Mouse (Mus musculus) c-Kit-positive CD71-positive TER-119-positive erythroid progenitor cells, embryonic 14.5 days (primary cell): Measurements from ENCODE around the gene Adamts16.

Experiments used
- DNase-seq: peaks from one replicate; pipeline ENCODE4 v3.0.0-alpha.2; 2013; ENCODE audit warnings: low spot score

Adamts16 gene

GRCm38 (mm10) chr13:70832593-70833138 lies 8.9 kb downstream of the Adamts16 start:
- no peak for DNase-seq

GRCm38 (mm10) chr13:70831041-70831440 lies 10.6 kb downstream of the Adamts16 start:
- DNase-seq, result no peak

GRCm38 (mm10) chr13:70827507-70827906 lies 14.1 kb downstream of the Adamts16 start:
- no peak for DNase-seq

GRCm38 (mm10) chr13:70825265-70825664 lies 16.3 kb downstream of the Adamts16 start:
- no peak for DNase-seq

GRCm38 (mm10) chr13:70823757-70824156 lies 17.9 kb downstream of the Adamts16 start:
- no peak for DNase-seq

- DNase-seq, result no peak
These were observed 22.6 kb downstream of the Adamts16 start for GRCm38 (mm10) chr13:70818982-70819381.

- no peak for DNase-seq
These were observed 27.2 kb downstream of the Adamts16 start for GRCm38 (mm10) chr13:70814423-70814822.

GRCm38 (mm10) chr13:70805506-70805905 lies 36.1 kb downstream of the Adamts16 start:
- no peak for DNase-seq

- DNase-seq, result no peak
These were observed 38.8 kb downstream of the Adamts16 start for GRCm38 (mm10) chr13:70802849-70803248.

GRCm38 (mm10) chr13:70799322-70799721 lies 42.3 kb downstream of the Adamts16 start:
- DNase-seq, result no peak

- DNase-seq, result no peak
These were observed 43.2 kb downstream of the Adamts16 start for GRCm38 (mm10) chr13:70798396-70798795.

- DNase-seq, result no peak
These were observed 47.5 kb downstream of the Adamts16 start for GRCm38 (mm10) chr13:70794074-70794572.

- no peak for DNase-seq
These were observed 48.0 kb downstream of the Adamts16 start for GRCm38 (mm10) chr13:70793660-70794059.

- DNase-seq, result no peak
These were observed 48.7 kb downstream of the Adamts16 start for GRCm38 (mm10) chr13:70792950-70793349.

- no peak for DNase-seq
These were observed 51.8 kb downstream of the Adamts16 start for GRCm38 (mm10) chr13:70789806-70790205.

GRCm38 (mm10) chr13:70789022-70789421 lies 52.6 kb downstream of the Adamts16 start:
- no peak for DNase-seq

- DNase-seq, result no peak
These were observed 56.5 kb downstream of the Adamts16 start for GRCm38 (mm10) chr13:70785078-70785477.

GRCm38 (mm10) chr13:70784126-70784525 lies 57.5 kb downstream of the Adamts16 start:
- no peak for DNase-seq

GRCm38 (mm10) chr13:70779781-70780180 lies 61.8 kb downstream of the Adamts16 start:
- no peak for DNase-seq

- no peak for DNase-seq
These were observed 62.6 kb downstream of the Adamts16 start for GRCm38 (mm10) chr13:70778872-70779554.

- no peak for DNase-seq
These were observed 70.5 kb downstream of the Adamts16 start for GRCm38 (mm10) chr13:70771100-70771499.

GRCm38 (mm10) chr13:70769156-70769555 lies 72.5 kb downstream of the Adamts16 start:
- DNase-seq, result no peak

- peak; percentile 1 for DNase-seq
These were observed 74.1 kb downstream of the Adamts16 start for GRCm38 (mm10) chr13:70767462-70767861.

GRCm38 (mm10) chr13:70764682-70765081 lies 76.9 kb downstream of the Adamts16 start:
- no peak for DNase-seq
